Mouse (Mus musculus) urinary bladder, adult 18-20 months (tissue): ENCODE data around the gene Myo9b.

Experiments used
- DNase-seq, 2 experiments: peaks; one replicate each; pipeline ENCODE4 v3.0.0; 2022; ENCODE audit warnings: low spot score in 2 of 2, mixed read lengths in 2 of 2

The Myo9b gene

GRCm38 (mm10) chr8:71366771-71367528, 94.4 kb downstream of the Myo9b start, which contains the start of gene Use1:
Gene Use1, plus strand, starts transcription at chr8:71366848.
- peak; percentile 89 to 92 for DNase-seq

GRCm38 (mm10) chr8:71367529-71368176, 95.1 kb downstream of the Myo9b start:
- no peak for DNase-seq

GRCm38 (mm10) chr8:71368366-71368765, 95.9 kb downstream of the Myo9b start:
- DNase-seq, result no peak

GRCm38 (mm10) chr8:71369040-71369718, 96.7 kb downstream of the Myo9b start:
- DNase-seq, result no peak

GRCm38 (mm10) chr8:71370711-71371235, 98.3 kb downstream of the Myo9b start:
- no peak for DNase-seq

GRCm38 (mm10) chr8:71371236-71371848, 98.8 kb downstream of the Myo9b start, which contains the start of gene Ocel1:
Gene Ocel1, plus strand, starts transcription at chr8:71371298.
- DNase-seq, result peak; percentile 95 to 97

- DNase-seq, result no peak
These were observed 99.9 kb downstream of the Myo9b start for GRCm38 (mm10) chr8:71372427-71372826.

GRCm38 (mm10) chr8:71373000-71373399, 100.5 kb downstream of the Myo9b start:
- DNase-seq, result no peak

GRCm38 (mm10) chr8:71374616-71375206, 102.2 kb downstream of the Myo9b start:
- DNase-seq, result no peak

- DNase-seq, result peak; percentile 63 to 65
These were observed 103.3 kb downstream of the Myo9b start for GRCm38 (mm10) chr8:71375581-71376422.

- DNase-seq, result no peak
These were observed 104.0 kb downstream of the Myo9b start for GRCm38 (mm10) chr8:71376423-71377030.

- DNase-seq, result no peak
These were observed 106.5 kb downstream of the Myo9b start for GRCm38 (mm10) chr8:71379008-71379407.

- no peak for DNase-seq
These were observed 107.1 kb downstream of the Myo9b start for GRCm38 (mm10) chr8:71379512-71380075.

- no peak for DNase-seq
These were observed 108.0 kb downstream of the Myo9b start for GRCm38 (mm10) chr8:71380178-71381171.

GRCm38 (mm10) chr8:71381421-71381970, 109.0 kb downstream of the Myo9b start, which contains the start of gene Nr2f6:
Gene Nr2f6, minus strand, starts transcription at chr8:71381960.
- DNase-seq, result peak; percentile 73 to 89

- DNase-seq, result peak; percentile 75 to 85
These were observed 109.8 kb downstream of the Myo9b start for GRCm38 (mm10) chr8:71381971-71382961.

- no peak for DNase-seq
These were observed 110.9 kb downstream of the Myo9b start for GRCm38 (mm10) chr8:71383396-71383795.
